Mouse (Mus musculus) midbrain, embryonic 13.5 days (tissue): Measurements from ENCODE around the gene Myh7. TPM values are rescaled to one million over a fixed set of nuclear protein-coding genes. Genes with fewer than 3 reads are reported as not detected.
"Not testable (repeated sequence)": the region's sequence is repeated elsewhere in the genome, so short reads cannot be mapped to it uniquely, and the experiment has no call there.

Source experiments
- ATAC-seq: fragments of 200-750 bp; cut with Nextera tagmentation; 2 replicates; pipeline ENCODE4 v1.8.0; 2017; ENCODE audit warnings: mild to moderate bottlenecking, moderate TSS enrichment, moderate library complexity
- H3K27ac ChIP-seq: fragments of 300-500 bp; sonication (generic); 2 replicates; pipeline ENCODE4 v1.5.1; 2015; ENCODE audit warnings: inconsistent platforms, mild to moderate bottlenecking, moderate library complexity
- H3K27me3 ChIP-seq: fragments of 300-500 bp; sonication (generic); 2 replicates; pipeline ENCODE4 v1.6.1; 2015; ENCODE audit warnings: mild to moderate bottlenecking, inconsistent platforms
- H3K36me3 ChIP-seq: fragments of 300-500 bp; sonication (generic); 2 replicates; pipeline ENCODE4 v1.6.1; 2015; ENCODE audit warnings: mild to moderate bottlenecking, inconsistent platforms
- H3K4me1 ChIP-seq: fragments of 300-500 bp; sonication (generic); replicated peaks from 2 replicates; pipeline ENCODE4 v1.6.1; 2015; ENCODE audit warnings: inconsistent platforms
- H3K4me2 ChIP-seq: fragments of 300-500 bp; sonication (generic); replicated peaks from 2 replicates; pipeline ENCODE4 v1.6.1; 2015; ENCODE audit warnings: moderate library complexity, mild to moderate bottlenecking, inconsistent platforms
- H3K4me3 ChIP-seq: fragments of 300-500 bp; sonication (generic); replicated peaks from 2 replicates; pipeline ENCODE4 v1.5.1; 2015; ENCODE audit warnings: mild to moderate bottlenecking, inconsistent platforms
- H3K9ac ChIP-seq: fragments of 300-500 bp; sonication (generic); replicated peaks from 2 replicates; pipeline ENCODE4 v1.6.1; 2015; ENCODE audit warnings: mild to moderate bottlenecking, inconsistent platforms
- H3K9me3 ChIP-seq: fragments of 300-500 bp; sonication (generic); 2 replicates; pipeline ENCODE4 v1.6.1; 2016; ENCODE audit warnings: mild to moderate bottlenecking, inconsistent platforms
- WGBS: fragments of 180-500 bp; shearing (Covaris S2); methylation state at CpG from one replicate; pipeline ENCODE4 v1.1.7; 2015; 5-methylcytosine and 5-hydroxymethylcytosine counted together
- polyA plus RNA-seq: library from polyadenylated mRNA; unstranded; fragments of >200 nt; fragmentation: Nextera tagmentation; extraction: Ambion mirVana; gene quantifications from 2 replicates; pipeline ENCODE4 v1.2.1, GENCODE M21; 2015

The Myh7 gene
- polyA plus RNA-seq, 1 experiment from 2014 or later: 4.6 TPM

- Histone ChIP-seq H3K36me3 (no peaks in the 10 kb centered on the region), H3K9me3 (no peaks in the 10 kb centered on the region), H3K4me3 (no peak overlapping the region), H3K27me3 (no peaks in the 10 kb centered on the region), H3K4me1 (no peaks in the 10 kb centered on the region), H3K9ac (no peak overlapping the region), H3K27ac (no peak overlapping the region), H3K4me2 (no peak overlapping the region)
- no peak for ATAC-seq
- WGBS: 66% methylated on average over 12 of the region's 12 CpGs
Observed at GRCm38 (mm10) chr14:54950493-54950892, 43.9 kb downstream of the Myh7 start.

- no peaks in the 10 kb centered on the region for H3K4me1 ChIP-seq
- H3K36me3 ChIP-seq: no peaks in the 10 kb centered on the region
- H3K27me3 ChIP-seq: no peaks in the 10 kb centered on the region
- no peak overlapping the region for H3K27ac ChIP-seq
- no peak overlapping the region for H3K4me2 ChIP-seq
- no peak overlapping the region for H3K4me3 ChIP-seq
- ATAC-seq: no peak
- 88% methylated on average over 9 of the region's 9 CpGs for WGBS
- no peak overlapping the region for H3K9ac ChIP-seq
- H3K9me3 ChIP-seq: no peaks in the 10 kb centered on the region
Observed at GRCm38 (mm10) chr14:54948781-54949180, 45.6 kb downstream of the Myh7 start.

DNA sequence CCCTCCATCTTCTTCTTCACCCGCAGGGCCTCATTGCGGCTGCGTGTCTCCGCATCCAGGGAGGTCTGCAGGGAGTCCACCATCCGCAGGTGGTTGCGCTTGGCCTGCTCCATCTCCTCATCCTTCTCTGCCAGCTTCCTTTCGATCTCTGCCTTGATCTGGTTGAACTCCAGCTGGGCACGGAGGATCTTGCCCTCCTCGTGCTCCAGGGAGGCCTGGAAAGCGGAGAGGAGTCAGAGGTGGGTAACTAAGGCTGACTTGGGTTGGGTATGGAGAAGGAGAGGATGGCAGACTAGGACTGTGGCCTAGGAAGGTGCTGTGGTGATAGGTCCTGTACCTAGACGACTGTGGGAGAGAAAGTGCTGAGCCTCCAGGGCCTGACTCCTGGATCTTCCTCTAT lies 47.4 kb downstream of the Myh7 start:
- ATAC-seq, H3K27ac ChIP-seq, H3K4me3 ChIP-seq, H3K9me3 ChIP-seq, H3K27me3 ChIP-seq, H3K4me2 ChIP-seq, H3K9ac ChIP-seq, H3K4me1 ChIP-seq, H3K36me3 ChIP-seq: not testable (repeated sequence)
- WGBS: 89% methylated on average over 11 of the region's 11 CpGs

DNA sequence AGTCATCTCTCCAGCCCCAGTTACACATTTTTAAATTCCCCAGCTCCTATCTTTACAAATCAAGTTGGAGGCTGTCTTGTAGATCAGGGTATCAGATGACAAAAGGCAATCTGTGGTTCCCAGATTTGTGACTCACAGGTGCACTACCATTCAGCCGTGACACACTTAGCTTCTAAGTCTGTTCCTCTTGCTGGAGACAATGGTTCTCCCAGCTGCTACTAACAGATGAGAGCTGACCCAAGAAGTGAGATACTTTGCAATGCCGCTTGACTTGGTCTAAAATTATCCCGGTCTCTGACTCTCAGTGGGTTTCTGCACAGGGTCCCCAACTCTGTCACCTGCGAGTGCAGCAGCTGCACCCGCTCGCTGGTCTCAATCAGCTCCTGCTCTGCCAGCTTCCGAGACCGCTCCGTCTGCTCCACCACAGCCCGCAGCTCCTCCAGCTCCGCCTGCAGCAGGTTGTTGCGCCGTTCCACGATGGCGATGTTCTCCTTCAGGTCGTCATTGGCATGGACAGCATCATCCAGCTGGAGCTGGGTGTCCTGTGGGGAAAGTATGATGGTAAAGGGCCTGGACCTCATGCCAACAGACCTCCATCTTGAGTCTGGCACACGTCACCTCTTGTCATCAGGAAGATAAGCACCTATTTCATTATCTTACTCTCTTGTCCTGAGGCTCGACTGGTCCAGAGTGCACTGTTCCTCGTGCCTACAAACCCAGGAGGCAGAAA lies 48.3 kb downstream of the Myh7 start:
- Histone ChIP-seq H3K36me3 (no peaks in the 10 kb centered on the region), H3K4me2 (no peak overlapping the region), H3K4me3 (no peak overlapping the region), H3K27me3 (no peaks in the 10 kb centered on the region), H3K9ac (no peak overlapping the region), H3K9me3 (no peaks in the 10 kb centered on the region), H3K27ac (no peak overlapping the region), H3K4me1 (no peaks in the 10 kb centered on the region)
- whole genome bisulfite sequencing: 88% methylated on average over 19 of the region's 19 CpGs
- no peak for ATAC-seq

- no peaks in the 10 kb centered on the region for H3K9me3 ChIP-seq
- H3K4me2 ChIP-seq: no peak overlapping the region
- no peaks in the 10 kb centered on the region for H3K4me1 ChIP-seq
- no peaks in the 10 kb centered on the region for H3K27me3 ChIP-seq
- no peak for ATAC-seq
- WGBS: 70% methylated on average over 2 of the region's 2 CpGs
- H3K27ac ChIP-seq: no peak overlapping the region
- H3K9ac ChIP-seq: no peak overlapping the region
- H3K4me3 ChIP-seq: no peak overlapping the region
- no peaks in the 10 kb centered on the region for H3K36me3 ChIP-seq
Observed at GRCm38 (mm10) chr14:54944939-54945338, 49.5 kb downstream of the Myh7 start.

GRCm38 (mm10) chr14:54943971-54944370 lies 50.5 kb downstream of the Myh7 start:
- WGBS: 96% methylated on average over 7 of the region's 7 CpGs

GRCm38 (mm10) chr14:54942479-54942878 lies 51.9 kb downstream of the Myh7 start:
- Histone ChIP-seq H3K4me2 (no peak overlapping the region), H3K4me1 (no peaks in the 10 kb centered on the region), H3K9me3 (no peaks in the 10 kb centered on the region), H3K9ac (no peak overlapping the region), H3K4me3 (no peak overlapping the region), H3K36me3 (no peaks in the 10 kb centered on the region), H3K27ac (no peak overlapping the region), H3K27me3 (no peaks in the 10 kb centered on the region)
- no peak for ATAC-seq
- 93% methylated on average over 8 of the region's 8 CpGs for WGBS

More at GRCm38 (mm10) chr14:54943971-54944370, 50.5 kb downstream of the Myh7 start:
- no peak for ATAC-seq
- Histone ChIP-seq H3K4me1 (no peaks in the 10 kb centered on the region), H3K27me3 (no peaks in the 10 kb centered on the region), H3K4me2 (no peak overlapping the region), H3K36me3 (no peaks in the 10 kb centered on the region), H3K4me3 (no peak overlapping the region), H3K9me3 (no peaks in the 10 kb centered on the region), H3K9ac (no peak overlapping the region), H3K27ac (no peak overlapping the region)

GRCm38 (mm10) chr14:54941024-54941978 lies 53.1 kb downstream of the Myh7 start:
- H3K4me2 ChIP-seq: no peak overlapping the region
- no peaks in the 10 kb centered on the region for H3K36me3 ChIP-seq
- peaks cover 5% of the 10 kb centered on the region for H3K4me1 ChIP-seq
- WGBS: 71% methylated on average over 13 of the region's 13 CpGs
- no peak overlapping the region for H3K9ac ChIP-seq
- H3K4me3 ChIP-seq: no peak overlapping the region
- H3K27ac ChIP-seq: no peak overlapping the region
- no peaks in the 10 kb centered on the region for H3K27me3 ChIP-seq
- no peaks in the 10 kb centered on the region for H3K9me3 ChIP-seq
- ATAC-seq: no peak

DNA sequence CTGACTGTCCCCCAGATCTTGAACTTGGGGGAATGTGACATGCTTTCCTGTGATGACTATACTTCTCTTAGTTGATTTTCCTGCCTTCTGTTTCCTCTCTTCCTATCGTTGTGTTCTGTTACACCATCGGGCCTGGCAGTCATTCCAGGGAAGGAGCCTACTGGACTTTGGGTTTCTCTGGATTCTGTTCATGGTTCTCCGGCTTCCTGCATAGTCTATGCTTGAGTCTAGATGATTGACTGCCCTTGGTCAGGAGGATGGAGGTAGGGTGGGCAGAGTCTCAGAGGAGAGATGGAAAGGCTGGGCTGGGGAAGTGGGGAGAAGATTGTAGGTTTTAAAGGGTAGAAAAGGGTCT lies 54.3 kb downstream of the Myh7 start:
- Histone ChIP-seq H3K9ac (no peak overlapping the region), H3K4me2 (no peak overlapping the region), H3K9me3 (no peaks in the 10 kb centered on the region), H3K27ac (no peak overlapping the region), H3K4me1 (peaks cover 10% of the 10 kb centered on the region), H3K4me3 (no peak overlapping the region), H3K36me3 (no peaks in the 10 kb centered on the region), H3K27me3 (no peaks in the 10 kb centered on the region)
- WGBS: 81% methylated on average over 3 of the region's 3 CpGs
- ATAC-seq: no peak

- H3K27ac ChIP-seq: no peak overlapping the region
- H3K4me1 ChIP-seq: peaks cover 10% of the 10 kb centered on the region
- H3K9ac ChIP-seq: no peak overlapping the region
- no peaks in the 10 kb centered on the region for H3K36me3 ChIP-seq
- H3K27me3 ChIP-seq: no peaks in the 10 kb centered on the region
- no peak for ATAC-seq
- no peaks in the 10 kb centered on the region for H3K9me3 ChIP-seq
- H3K4me2 ChIP-seq: no peak overlapping the region
- WGBS: 48% methylated on average over 12 of the region's 12 CpGs
- H3K4me3 ChIP-seq: no peak overlapping the region
Observed at GRCm38 (mm10) chr14:54939434-54940175, 54.8 kb downstream of the Myh7 start.

- no peak for ATAC-seq
- Histone ChIP-seq H3K4me2 (no peak overlapping the region), H3K36me3 (no peaks in the 10 kb centered on the region), H3K9ac (no peak overlapping the region), H3K4me1 (peaks cover 10% of the 10 kb centered on the region), H3K27ac (no peak overlapping the region), H3K9me3 (no peaks in the 10 kb centered on the region), H3K4me3 (no peak overlapping the region), H3K27me3 (no peaks in the 10 kb centered on the region)
- 82% methylated on average over 15 of the region's 15 CpGs for WGBS
Observed at GRCm38 (mm10) chr14:54938431-54939219, 55.8 kb downstream of the Myh7 start.
